Mouse (Mus musculus): ENCODE measurements around the gene Caprin1. TPM values are rescaled to one million over a fixed set of nuclear protein-coding genes. Genes with fewer than 3 reads are reported as not detected.
A peak's percentile ranks its signal among the peaks of the same experiment; 100 is the strongest.

Caprin1 gene
- polyA plus RNA-seq, 1 experiment from 2014 or later, result 212 TPM

DNA sequence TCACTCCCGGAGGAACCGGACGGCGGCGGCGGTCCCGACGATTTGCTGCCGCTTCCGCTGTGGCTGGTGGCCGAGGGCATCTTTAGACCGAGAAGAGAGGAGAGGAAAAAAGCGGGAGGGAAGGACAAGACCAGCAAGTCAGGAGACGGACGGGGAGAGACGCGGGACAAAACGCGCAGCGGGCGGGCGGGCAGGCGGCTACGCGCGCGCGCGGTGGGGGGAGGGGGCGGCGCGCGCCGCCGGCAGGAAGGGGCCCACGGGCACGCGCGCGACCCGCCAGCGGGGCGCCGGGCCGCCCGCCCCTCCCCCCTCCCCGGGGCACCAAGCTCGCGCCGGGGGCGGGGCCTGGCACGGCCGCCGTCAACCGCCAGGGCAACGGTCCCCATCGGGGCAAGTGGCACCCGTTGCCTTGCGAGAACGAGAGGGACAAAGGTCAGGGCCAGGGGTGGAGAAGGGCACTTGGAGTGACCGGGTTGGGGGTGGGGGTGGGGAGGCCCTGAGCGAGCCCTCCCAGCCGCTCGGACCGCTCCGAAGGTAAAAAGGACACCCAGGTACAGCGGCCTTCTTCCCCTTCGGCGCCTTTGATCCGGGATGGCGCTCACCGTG, 485 bp downstream of the Caprin1 start:
- peak; percentile 93 for DNase-seq (ENCODE audit: low spot score)

DNA sequence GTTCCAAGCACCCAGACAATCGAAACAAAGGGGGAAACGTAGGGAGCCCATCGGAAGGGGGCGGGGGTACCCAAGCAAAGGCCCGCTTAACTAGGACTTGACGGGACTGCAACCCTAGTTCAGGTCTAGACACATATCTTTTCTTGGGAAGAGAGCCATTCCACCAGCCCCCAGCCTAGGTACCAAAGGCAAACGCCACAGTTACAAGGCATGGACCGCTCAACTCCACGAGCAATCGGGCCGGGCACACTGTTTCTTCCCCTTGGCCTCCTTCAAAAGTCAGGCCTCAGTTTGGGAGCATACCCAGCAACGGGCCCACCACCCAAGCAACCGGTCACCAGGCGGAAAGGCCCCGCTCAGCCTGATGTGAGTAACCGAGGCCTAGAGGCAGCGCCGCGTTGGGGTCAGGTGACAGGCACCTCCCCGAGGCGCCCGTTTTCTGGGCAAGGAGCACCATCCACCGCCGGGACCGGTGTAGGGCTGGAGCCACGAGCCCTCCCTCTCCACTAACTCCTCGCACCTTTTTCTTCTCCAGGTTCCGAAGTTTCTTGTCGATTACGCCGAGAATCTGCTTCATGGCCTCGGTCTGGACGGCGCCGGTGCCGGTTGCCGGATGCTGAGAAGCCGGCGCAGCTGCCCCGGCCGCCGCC, 1.1 kb downstream of the Caprin1 start:
- peak; percentile 60 for DNase-seq (ENCODE audit: low spot score)

DNA sequence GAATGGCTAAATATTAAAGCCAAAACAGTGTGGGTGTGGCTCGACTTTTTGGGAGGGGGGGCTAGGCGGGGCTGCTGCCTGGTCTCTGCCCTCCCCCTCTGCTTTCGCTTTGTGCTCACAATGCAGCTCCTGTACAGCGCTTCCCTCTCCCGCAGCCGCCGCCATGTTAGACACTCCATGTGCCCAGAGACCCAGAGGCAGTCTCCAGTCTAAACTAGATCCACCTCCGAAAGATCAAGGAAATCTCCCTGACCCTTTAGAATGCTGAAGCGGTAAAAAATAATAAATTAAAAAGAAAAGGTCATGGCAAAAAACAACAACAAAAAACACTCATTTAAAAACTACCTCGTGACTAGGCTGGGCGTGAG, 1.6 kb downstream of the Caprin1 start:
- DNase-seq (ENCODE audit: low spot score), result peak; percentile 79

- DNase-seq (ENCODE audit: low spot score), result no peak
Observed at GRCm38 (mm10) chr2:103792009-103792408, 5.4 kb downstream of the Caprin1 start.

DNA sequence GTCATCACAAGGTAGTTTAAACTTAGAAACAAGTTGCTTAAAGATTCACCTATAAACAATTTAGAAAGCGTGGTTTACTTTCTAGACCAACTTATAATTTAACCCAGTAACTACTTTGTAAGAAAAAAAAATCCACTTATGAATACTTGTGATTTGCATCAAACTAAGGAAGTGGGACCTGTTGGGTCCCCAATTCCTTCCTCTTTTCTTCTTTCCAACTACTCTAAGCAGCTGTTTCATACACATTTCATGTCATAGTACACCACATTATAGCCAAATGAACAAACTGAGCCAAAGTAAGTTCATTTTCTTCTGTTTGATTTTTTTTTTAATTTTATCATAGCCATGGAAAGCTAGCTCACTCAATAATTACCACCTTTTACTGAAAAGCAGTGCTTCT, 11.7 kb downstream of the Caprin1 start:
- no peak for DNase-seq (ENCODE audit: low spot score)

DNA sequence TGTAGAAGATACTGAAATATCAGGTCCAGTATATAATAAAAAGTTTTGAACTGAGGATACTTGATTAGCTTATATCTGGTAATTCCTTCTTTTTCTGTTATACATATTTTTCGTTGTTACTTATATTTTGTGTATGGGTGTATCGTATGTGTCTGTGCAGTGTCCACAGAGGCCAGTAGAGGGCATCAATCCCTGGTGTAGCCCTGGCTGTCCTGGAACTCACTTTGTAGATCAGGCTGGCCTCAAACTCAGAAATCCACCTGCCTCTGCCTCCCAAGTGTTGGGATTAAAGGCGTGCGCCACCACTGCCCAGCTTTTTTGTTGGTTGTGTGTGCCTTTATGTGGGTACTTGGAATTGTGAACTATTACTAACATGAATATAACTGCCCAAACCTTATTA, 12.8 kb downstream of the Caprin1 start:
- DNase-seq (ENCODE audit: low spot score), result peak; percentile 30

- no peak for DNase-seq (ENCODE audit: low spot score)
Observed at GRCm38 (mm10) chr2:103762492-103762891, 35.0 kb downstream of the Caprin1 start.

GRCm38 (mm10) chr2:103761993-103762392, 35.5 kb downstream of the Caprin1 start:
- peak; percentile 3 for DNase-seq (ENCODE audit: low spot score)

DNA sequence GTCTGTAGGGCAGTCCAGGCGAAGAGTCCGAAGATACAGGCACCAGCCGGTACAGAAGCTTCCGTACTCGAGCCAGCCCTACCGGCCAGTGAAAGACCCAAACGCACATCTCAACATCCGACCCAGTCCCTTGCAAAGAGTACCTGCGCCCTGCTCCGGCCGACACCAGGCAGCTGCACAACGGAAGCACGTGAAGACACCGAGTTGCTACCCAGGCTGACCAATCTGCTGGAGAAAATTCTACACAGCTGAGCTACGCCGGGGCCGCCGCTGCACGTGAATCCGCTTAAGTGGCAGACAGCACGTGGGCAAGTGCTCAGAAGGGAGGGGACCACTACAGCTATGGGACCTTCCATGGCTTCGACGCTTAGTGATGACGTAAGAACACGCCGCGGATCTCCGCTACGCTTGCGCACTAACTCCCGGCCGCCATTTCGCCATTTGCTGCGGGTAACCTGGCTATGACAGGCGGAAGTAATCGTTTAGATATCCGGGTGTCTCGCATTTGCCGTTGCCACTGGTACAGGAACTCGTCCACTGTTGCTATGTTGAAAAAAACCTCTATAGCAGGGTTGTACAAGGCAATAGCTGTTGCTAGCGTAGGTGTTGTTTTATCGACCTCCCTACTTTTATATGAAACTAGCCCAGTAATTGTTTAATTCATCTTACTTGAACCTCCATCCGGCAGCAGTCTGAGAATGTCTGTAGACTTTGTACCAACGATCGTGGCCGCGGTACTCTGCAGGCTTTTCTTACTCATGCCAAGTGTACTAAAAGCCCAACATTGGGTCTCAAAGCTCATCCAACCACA, 36.3 kb downstream of the Caprin1 start, which contains the start of gene Nat10:
Gene Nat10, minus strand, starts transcription at position 365 of the 811 bp plus-strand sequence.
- peak; percentile 100 for DNase-seq (ENCODE audit: low spot score)

DNA sequence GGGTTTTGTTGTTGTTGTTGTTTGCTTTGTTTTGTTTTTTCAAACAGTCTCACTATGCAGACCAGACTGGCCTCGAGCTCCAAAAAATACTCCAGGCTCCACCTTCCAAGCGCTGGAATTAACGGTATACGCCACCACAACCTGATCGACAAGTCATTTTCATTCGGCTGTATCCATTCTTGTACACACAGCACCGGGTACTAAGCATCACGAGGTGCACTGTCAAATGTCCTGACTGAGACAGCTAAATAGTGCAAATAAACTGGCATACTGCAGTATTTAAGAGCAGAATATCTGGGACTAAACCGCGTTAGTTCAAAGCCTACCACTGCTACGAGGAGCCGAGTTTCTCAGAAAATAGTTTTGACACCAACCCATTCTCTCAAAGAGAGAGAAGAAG, 37.0 kb downstream of the Caprin1 start:
- DNase-seq (ENCODE audit: low spot score), result no peak

DNA sequence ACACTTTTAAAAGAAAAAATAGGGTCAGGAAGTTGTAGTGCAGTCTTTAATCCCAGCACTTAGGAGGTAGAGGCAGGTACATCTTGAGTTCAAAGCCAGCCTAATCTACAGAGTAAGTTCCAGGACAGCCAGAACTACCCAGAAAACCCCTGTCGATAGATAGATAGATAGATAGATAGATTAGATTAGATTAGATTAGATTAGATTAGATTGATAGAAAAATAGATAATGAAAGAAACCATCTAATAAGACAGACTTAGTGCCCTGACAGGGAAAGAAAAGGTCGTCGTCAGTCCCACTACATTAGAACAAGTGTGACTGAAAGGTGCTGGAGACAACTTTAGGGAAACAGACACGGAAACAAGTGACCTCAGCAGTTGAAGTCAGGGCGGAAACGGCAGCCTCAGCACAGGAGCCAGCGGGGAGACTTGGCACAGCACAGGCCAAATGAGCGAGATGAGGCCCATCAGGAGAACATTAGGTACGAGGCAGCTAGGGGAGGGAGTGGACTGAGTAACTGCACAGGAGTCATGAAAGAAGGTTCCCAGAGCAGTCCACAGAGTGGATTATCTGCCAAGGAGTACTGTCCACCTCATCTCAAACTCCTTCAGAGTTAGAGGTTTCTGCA, 41.9 kb downstream of the Caprin1 start:
- no peak for DNase-seq (ENCODE audit: low spot score)

- peak; percentile 3 for DNase-seq (ENCODE audit: low spot score)
Observed at GRCm38 (mm10) chr2:103754614-103755013, 42.8 kb downstream of the Caprin1 start.

- no peak for DNase-seq (ENCODE audit: low spot score)
Observed at GRCm38 (mm10) chr2:103751771-103752170, 45.7 kb downstream of the Caprin1 start.

DNA sequence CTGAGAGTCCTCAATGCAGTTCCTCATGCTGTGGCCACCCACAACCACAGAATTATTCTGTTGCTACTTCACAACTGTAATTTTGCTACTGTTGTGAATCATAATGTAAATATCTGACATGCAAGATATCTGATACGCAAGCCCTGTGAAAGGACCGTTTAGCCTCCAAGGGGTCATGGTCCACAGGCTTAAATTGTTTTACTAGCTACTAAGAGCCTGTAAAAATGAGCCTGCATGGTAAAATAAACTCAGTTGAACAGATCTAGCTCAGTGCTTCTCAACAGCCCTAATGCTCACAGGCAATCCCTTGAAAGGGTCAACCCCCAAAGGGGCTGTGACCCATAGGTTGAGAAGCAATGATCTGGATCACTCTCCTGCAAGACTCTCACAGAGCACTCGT, 48.4 kb downstream of the Caprin1 start:
- DNase-seq (ENCODE audit: low spot score), result no peak

- DNase-seq (ENCODE audit: low spot score), result no peak
Observed at GRCm38 (mm10) chr2:103747891-103748290, 49.6 kb downstream of the Caprin1 start.

GRCm38 (mm10) chr2:103746761-103747160, 50.7 kb downstream of the Caprin1 start:
- DNase-seq (ENCODE audit: low spot score), result no peak

DNA sequence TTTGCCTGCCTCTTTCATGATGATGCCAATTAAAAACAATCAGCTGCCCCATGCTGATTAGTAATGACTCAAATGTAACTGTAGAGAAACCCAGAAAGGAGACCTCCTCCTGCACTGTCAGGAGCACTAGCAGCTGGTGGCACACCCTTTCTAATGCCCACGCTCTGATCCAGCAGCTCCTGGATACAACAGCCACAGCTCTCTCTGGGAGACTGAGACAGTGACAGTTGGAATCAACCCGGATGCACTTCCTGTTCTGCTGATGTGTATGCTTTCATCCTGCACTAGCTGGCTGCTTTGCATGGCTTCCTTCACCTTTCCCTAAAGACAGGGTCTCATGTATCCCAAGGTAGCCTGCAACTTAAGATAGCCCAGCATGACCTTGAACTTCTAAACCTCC, 51.4 kb downstream of the Caprin1 start:
- no peak for DNase-seq (ENCODE audit: low spot score)

GRCm38 (mm10) chr2:103745481-103745880, 52.0 kb downstream of the Caprin1 start:
- DNase-seq (ENCODE audit: low spot score), result no peak

GRCm38 (mm10) chr2:103743988-103744387, 53.5 kb downstream of the Caprin1 start:
- peak; percentile 70 for DNase-seq (ENCODE audit: low spot score)

GRCm38 (mm10) chr2:103743536-103743935, 53.9 kb downstream of the Caprin1 start:
- DNase-seq (ENCODE audit: low spot score), result no peak

DNA sequence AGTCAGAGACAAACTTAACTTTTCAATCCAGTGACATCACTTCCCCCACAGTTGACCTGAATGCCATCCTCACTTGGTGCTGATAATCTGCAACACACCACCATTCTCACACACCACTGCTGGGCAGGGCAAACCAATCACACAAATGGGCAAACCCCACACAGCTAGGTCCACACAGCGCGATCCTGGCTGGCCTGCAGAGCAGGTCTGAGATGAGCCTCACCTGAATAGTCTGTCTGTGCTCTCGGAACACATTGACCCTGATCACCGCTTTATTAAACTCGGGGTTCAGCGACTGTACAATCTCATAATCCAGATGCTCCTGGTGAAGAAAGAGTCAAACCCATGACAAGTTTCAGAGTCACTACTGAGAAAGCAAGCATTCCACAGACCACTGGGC, 54.6 kb downstream of the Caprin1 start:
- no peak for DNase-seq (ENCODE audit: low spot score)

DNA sequence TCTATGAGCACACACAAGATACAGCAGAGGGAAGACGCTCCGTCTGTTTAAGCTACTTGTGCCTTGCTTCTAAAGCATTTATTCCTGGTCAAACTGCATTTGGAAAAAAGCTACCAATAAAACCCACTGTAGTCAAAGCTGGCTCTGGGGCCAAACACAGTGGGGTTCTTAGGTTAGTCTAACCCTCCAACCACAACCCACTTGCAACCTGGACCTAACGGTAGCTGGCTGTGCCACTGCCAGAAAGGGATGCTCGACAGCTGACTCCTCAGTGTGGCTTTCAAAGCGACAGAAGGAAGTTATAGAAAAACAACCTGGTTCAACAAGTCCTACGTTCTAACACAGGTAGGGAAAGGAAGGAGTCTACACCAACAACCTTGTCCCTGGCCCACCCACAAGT, 66.0 kb downstream of the Caprin1 start:
- no peak for DNase-seq (ENCODE audit: low spot score)

All from thymus, postnatal 0 days (tissue).